Mouse (Mus musculus) forebrain, embryonic 16.5 days (tissue): ENCODE measurements around the gene Gm45234. TPM values are rescaled to one million over a fixed set of nuclear protein-coding genes. Genes with fewer than 3 reads are reported as not detected.

Source experiments
- ATAC-seq: fragments of 200-750 bp; cut with Nextera tagmentation; 2 replicates; pipeline ENCODE4 v1.8.0; 2017; ENCODE audit warnings: mild to moderate bottlenecking, moderate library complexity
- H3K27ac ChIP-seq: fragments of 300-500 bp; sonication (generic); 2 replicates; pipeline ENCODE4 v1.5.1; 2014; ENCODE audit warnings: low read length, control low read depth
- H3K27me3 ChIP-seq: fragments of 300-500 bp; sonication (generic); replicated peaks from 2 replicates; pipeline ENCODE4 v1.6.1; 2014; ENCODE audit warnings: low read length; ENCODE audit not compliant: control insufficient read depth, insufficient read depth
- H3K36me3 ChIP-seq: fragments of 300-500 bp; sonication (generic); 2 replicates; pipeline ENCODE4 v1.6.1; 2014; ENCODE audit not compliant: control insufficient read depth, insufficient read depth
- H3K4me1 ChIP-seq: fragments of 300-500 bp; sonication (generic); replicated peaks from 2 replicates; pipeline ENCODE4 v1.6.1; 2014; ENCODE audit warnings: low read length; ENCODE audit not compliant: control insufficient read depth, insufficient read depth
- H3K4me2 ChIP-seq: fragments of 300-500 bp; sonication (generic); 2 replicates; pipeline ENCODE4 v1.6.1; 2014; ENCODE audit warnings: mild to moderate bottlenecking, low read length, control low read depth
- H3K4me3 ChIP-seq: fragments of 300-500 bp; sonication (generic); replicated peaks from 2 replicates; pipeline ENCODE4 v1.5.1; 2014; ENCODE audit warnings: mild to moderate bottlenecking, low read length, control low read depth
- H3K9ac ChIP-seq: fragments of 300-500 bp; sonication (generic); replicated peaks from 2 replicates; pipeline ENCODE4 v1.6.1; 2014; ENCODE audit warnings: low read depth, low read length, control low read depth
- H3K9me3 ChIP-seq: fragments of 300-500 bp; sonication (generic); 2 replicates; pipeline ENCODE4 v1.6.1; 2016; ENCODE audit warnings: low read length; ENCODE audit not compliant: control insufficient read depth
- WGBS: fragments of 180-500 bp; shearing (Covaris S2); extraction: QIAGEN DNeasy Blood & Tissue Kit; methylation state at CpG from one replicate; pipeline ENCODE4 v1.1.7; 2014; 5-methylcytosine and 5-hydroxymethylcytosine counted together
- polyA plus RNA-seq: library from polyadenylated mRNA; unstranded; fragments of >200 nt; fragmentation: Nextera tagmentation; extraction: Ambion mirVana; gene quantifications from 2 replicates; pipeline ENCODE4 v1.2.1, GENCODE M21; 2015

The Gm45234 gene
- polyA plus RNA-seq, 1 experiment from 2014 or later = not detected

- no peak overlapping the region for H3K9ac ChIP-seq
- ATAC-seq = no peak
- H3K4me3 ChIP-seq = no peak overlapping the region
- no peaks in the 10 kb centered on the region for H3K9me3 ChIP-seq
- no peaks in the 10 kb centered on the region for H3K27me3 ChIP-seq
- peaks cover 16% of the 10 kb centered on the region for H3K4me1 ChIP-seq
- WGBS = 94% methylated on average over 5 of the region's 5 CpGs
- peaks cover 26% of the 10 kb centered on the region for H3K36me3 ChIP-seq
- H3K4me2 ChIP-seq = no peak overlapping the region
- no peak overlapping the region for H3K27ac ChIP-seq
These were observed 49.7 kb downstream of the Gm45234 start for GRCm38 (mm10) chr6:124706061-124706627.

GRCm38 (mm10) chr6:124704417-124704816 lies 51.4 kb downstream of the Gm45234 start:
- H3K27ac ChIP-seq = no peak overlapping the region
- no peak for ATAC-seq
- H3K27me3 ChIP-seq = no peaks in the 10 kb centered on the region
- no peak overlapping the region for H3K4me3 ChIP-seq
- H3K4me1 ChIP-seq = peaks cover 1% of the 10 kb centered on the region; the same call in 1 of the 2 replicates
- WGBS = 95% methylated on average over 2 of the region's 2 CpGs
- H3K36me3 ChIP-seq = peaks cover 26% of the 10 kb centered on the region
- no peak overlapping the region for H3K4me2 ChIP-seq
- no peaks in the 10 kb centered on the region for H3K9me3 ChIP-seq
- H3K9ac ChIP-seq = no peak overlapping the region

- no peak overlapping the region for H3K4me3 ChIP-seq
- H3K4me1 ChIP-seq = no peaks in the 10 kb centered on the region
- ATAC-seq = no peak
- H3K4me2 ChIP-seq = no peak overlapping the region
- no peak overlapping the region for H3K9ac ChIP-seq
- H3K27me3 ChIP-seq = no peaks in the 10 kb centered on the region
- no peaks in the 10 kb centered on the region for H3K9me3 ChIP-seq
- 74% methylated on average over 6 of the region's 7 CpGs for WGBS
- H3K27ac ChIP-seq = no peak overlapping the region
- peaks cover 28% of the 10 kb centered on the region for H3K36me3 ChIP-seq
These were observed 52.0 kb downstream of the Gm45234 start for GRCm38 (mm10) chr6:124703789-124704188.

- H3K36me3 ChIP-seq = peaks cover 28% of the 10 kb centered on the region
- H3K9me3 ChIP-seq = no peaks in the 10 kb centered on the region
- no peak overlapping the region for H3K4me3 ChIP-seq
- H3K27ac ChIP-seq = no peak overlapping the region
- 51% methylated on average over 3 of the region's 3 CpGs for WGBS
- H3K9ac ChIP-seq = no peak overlapping the region
- peak; percentile 68 for ATAC-seq
- no peak overlapping the region for H3K4me2 ChIP-seq
- H3K4me1 ChIP-seq = no peaks in the 10 kb centered on the region
- no peaks in the 10 kb centered on the region for H3K27me3 ChIP-seq
These were observed 53.1 kb downstream of the Gm45234 start for GRCm38 (mm10) chr6:124702784-124703103.

- Histone ChIP-seq H3K4me2 (no peak overlapping the region), H3K27ac (no peak overlapping the region), H3K4me1 (no peaks in the 10 kb centered on the region), H3K9me3 (no peaks in the 10 kb centered on the region), H3K27me3 (no peaks in the 10 kb centered on the region), H3K4me3 (no peak overlapping the region), H3K9ac (no peak overlapping the region), H3K36me3 (peaks cover 28% of the 10 kb centered on the region)
- no peak for ATAC-seq
- 92% methylated on average over 17 of the region's 17 CpGs for WGBS
These were observed 53.6 kb downstream of the Gm45234 start for GRCm38 (mm10) chr6:124702102-124702783.

GRCm38 (mm10) chr6:124701338-124701737 lies 54.5 kb downstream of the Gm45234 start:
- Histone ChIP-seq H3K9ac (no peak overlapping the region), H3K27ac (no peak overlapping the region), H3K36me3 (peaks cover 28% of the 10 kb centered on the region), H3K4me2 (no peak overlapping the region), H3K4me1 (no peaks in the 10 kb centered on the region), H3K9me3 (no peaks in the 10 kb centered on the region), H3K27me3 (no peaks in the 10 kb centered on the region), H3K4me3 (no peak overlapping the region)
- ATAC-seq = peak; percentile 22
- 79% methylated on average over 8 of the region's 8 CpGs for WGBS

GRCm38 (mm10) chr6:124699962-124700610 lies 55.7 kb downstream of the Gm45234 start:
- Histone ChIP-seq H3K4me3 (no peak overlapping the region), H3K36me3 (peaks cover 26% of the 10 kb centered on the region), H3K27ac (no peak overlapping the region), H3K4me1 (no peaks in the 10 kb centered on the region), H3K27me3 (no peaks in the 10 kb centered on the region), H3K9ac (no peak overlapping the region), H3K4me2 (no peak overlapping the region), H3K9me3 (no peaks in the 10 kb centered on the region)
- 0 out of 2 replicates have a peak, but pooled peaks have one; percentile 9 for ATAC-seq
- WGBS = 85% methylated on average over 11 of the region's 11 CpGs

GRCm38 (mm10) chr6:124699366-124699765 lies 56.5 kb downstream of the Gm45234 start:
- H3K9ac ChIP-seq = no peak overlapping the region
- H3K36me3 ChIP-seq = peaks cover 19% of the 10 kb centered on the region
- H3K9me3 ChIP-seq = no peaks in the 10 kb centered on the region
- H3K4me2 ChIP-seq = no peak overlapping the region
- no peaks in the 10 kb centered on the region for H3K27me3 ChIP-seq
- 93% methylated on average over 4 of the region's 4 CpGs for WGBS
- H3K4me1 ChIP-seq = peaks cover 3% of the 10 kb centered on the region
- H3K4me3 ChIP-seq = no peak overlapping the region
- no peak overlapping the region for H3K27ac ChIP-seq
- no peak for ATAC-seq

GRCm38 (mm10) chr6:124698751-124699150 lies 57.1 kb downstream of the Gm45234 start:
- Histone ChIP-seq H3K4me1 (peaks cover 9% of the 10 kb centered on the region), H3K4me2 (no peak overlapping the region), H3K27me3 (no peaks in the 10 kb centered on the region), H3K4me3 (no peak overlapping the region), H3K9me3 (no peaks in the 10 kb centered on the region), H3K36me3 (peaks cover 13% of the 10 kb centered on the region; the same call in 1 of the 2 replicates), H3K27ac (no peak overlapping the region), H3K9ac (no peak overlapping the region)
- no peak for ATAC-seq
- WGBS = 92% methylated on average over 6 of the region's 6 CpGs
